Mouse (Mus musculus): ENCODE measurements around the gene Dnajb4.

GRCm38 (mm10) chr3:152201181-152201580, 8.9 kb downstream of the Dnajb4 start:
- TF ChIP-seq EP300 (optimal IDR thresholded peaks at IDR 0.05), result no peak
- TF ChIP-seq CTCF (IDR thresholded peaks at IDR 0.05; ENCODE audit: low read depth), result no peak
